Mouse (Mus musculus) lung, embryonic 15.5 days (tissue): ENCODE data around the gene Pnpla1. TPM values are rescaled to one million over a fixed set of nuclear protein-coding genes. Genes with fewer than 3 reads are reported as not detected.

Experiments used
- ATAC-seq: fragments of 200-750 bp; cut with Nextera tagmentation; 2 replicates; pipeline ENCODE4 v1.8.0; 2017; ENCODE audit warnings: moderate number of reproducible peaks, borderline replicate concordance; ENCODE audit not compliant: low FRiP score, low TSS enrichment; ENCODE audit errors: extremely low read depth
- H3K27ac ChIP-seq: fragments of 300-500 bp; sonication (generic); 2 replicates; pipeline ENCODE4 v1.5.1; 2015; ENCODE audit warnings: moderate library complexity, mild to moderate bottlenecking, inconsistent platforms
- H3K27me3 ChIP-seq: fragments of 300-500 bp; sonication (generic); 2 replicates; pipeline ENCODE4 v1.6.1; 2015; ENCODE audit warnings: inconsistent platforms
- H3K36me3 ChIP-seq: fragments of 300-500 bp; sonication (generic); 2 replicates; pipeline ENCODE4 v1.6.1; 2015; ENCODE audit warnings: inconsistent platforms
- H3K4me1 ChIP-seq: fragments of 300-500 bp; sonication (generic); 2 replicates; pipeline ENCODE4 v1.6.1; 2015; ENCODE audit warnings: inconsistent platforms
- H3K4me2 ChIP-seq: fragments of 300-500 bp; sonication (generic); 2 replicates; pipeline ENCODE4 v1.6.1; 2015; ENCODE audit warnings: inconsistent platforms, mild to moderate bottlenecking, moderate library complexity
- H3K4me3 ChIP-seq: fragments of 300-500 bp; sonication (generic); 2 replicates; pipeline ENCODE4 v1.5.1; 2015; ENCODE audit warnings: mild to moderate bottlenecking, inconsistent platforms
- H3K9ac ChIP-seq: fragments of 300-500 bp; sonication (generic); 2 replicates; pipeline ENCODE4 v1.6.1; 2015; ENCODE audit warnings: inconsistent platforms
- H3K9me3 ChIP-seq: fragments of 300-500 bp; sonication (generic); 2 replicates; pipeline ENCODE4 v1.6.1; 2016; ENCODE audit warnings: inconsistent platforms
- WGBS: fragments of 180-500 bp; shearing (Covaris S2); methylation state at CpG from one replicate; pipeline ENCODE4 v1.1.7; 2015; 5-methylcytosine and 5-hydroxymethylcytosine counted together
- polyA plus RNA-seq: library from polyadenylated mRNA; unstranded; fragments of >200 nt; fragmentation: Nextera tagmentation; extraction: Ambion mirVana; gene quantifications from 2 replicates; pipeline ENCODE4 v1.2.1, GENCODE M21; 2015

Gene Pnpla1
- polyA plus RNA-seq, 1 experiment from 2014 or later = not detected

- Histone ChIP-seq H3K9ac (no peak overlapping the region), H3K27me3 (no peaks in the 10 kb centered on the region), H3K9me3 (no peaks in the 10 kb centered on the region), H3K27ac (no peak overlapping the region), H3K4me2 (no peak overlapping the region), H3K36me3 (no peaks in the 10 kb centered on the region), H3K4me1 (no peaks in the 10 kb centered on the region), H3K4me3 (no peak overlapping the region)
- ATAC-seq = no peak
- WGBS = 92% methylated on average over 21 of the region's 21 CpGs
These were observed 37.1 kb downstream of the Pnpla1 start for GRCm38 (mm10) chr17:28895217-28895875.

GRCm38 (mm10) chr17:28896095-28896780, 38.0 kb downstream of the Pnpla1 start:
- no peaks in the 10 kb centered on the region for H3K27me3 ChIP-seq
- no peaks in the 10 kb centered on the region for H3K9me3 ChIP-seq
- no peak overlapping the region for H3K9ac ChIP-seq
- no peaks in the 10 kb centered on the region for H3K36me3 ChIP-seq
- no peaks in the 10 kb centered on the region for H3K4me1 ChIP-seq
- no peak overlapping the region for H3K4me3 ChIP-seq
- ATAC-seq = no peak
- no peak overlapping the region for H3K27ac ChIP-seq
- WGBS = 86% methylated on average over 11 of the region's 11 CpGs
- no peak overlapping the region for H3K4me2 ChIP-seq

GRCm38 (mm10) chr17:28897817-28898216, 39.6 kb downstream of the Pnpla1 start:
- Histone ChIP-seq H3K4me2 (no peak overlapping the region), H3K27ac (no peak overlapping the region), H3K9ac (no peak overlapping the region), H3K4me3 (no peak overlapping the region), H3K27me3 (no peaks in the 10 kb centered on the region), H3K9me3 (no peaks in the 10 kb centered on the region), H3K36me3 (no peaks in the 10 kb centered on the region), H3K4me1 (no peaks in the 10 kb centered on the region)
- 84% methylated on average over 5 of the region's 5 CpGs for WGBS
- ATAC-seq = no peak

GRCm38 (mm10) chr17:28898249-28898648, 40.0 kb downstream of the Pnpla1 start:
- 68% methylated on average over 5 of the region's 5 CpGs for WGBS
- H3K36me3 ChIP-seq = no peaks in the 10 kb centered on the region
- no peaks in the 10 kb centered on the region for H3K9me3 ChIP-seq
- no peak overlapping the region for H3K27ac ChIP-seq
- ATAC-seq = no peak
- H3K4me2 ChIP-seq = no peak overlapping the region
- no peak overlapping the region for H3K9ac ChIP-seq
- H3K27me3 ChIP-seq = no peaks in the 10 kb centered on the region
- H3K4me1 ChIP-seq = no peaks in the 10 kb centered on the region
- no peak overlapping the region for H3K4me3 ChIP-seq

- no peak for ATAC-seq
- H3K36me3 ChIP-seq = no peaks in the 10 kb centered on the region
- WGBS = 64% methylated on average over 19 of the region's 19 CpGs
- H3K27me3 ChIP-seq = no peaks in the 10 kb centered on the region
- no peak overlapping the region for H3K4me2 ChIP-seq
- no peaks in the 10 kb centered on the region for H3K4me1 ChIP-seq
- H3K4me3 ChIP-seq = no peak overlapping the region
- no peak overlapping the region for H3K9ac ChIP-seq
- no peak overlapping the region for H3K27ac ChIP-seq
- no peaks in the 10 kb centered on the region for H3K9me3 ChIP-seq
These were observed 41.2 kb downstream of the Pnpla1 start for GRCm38 (mm10) chr17:28899427-28899826.

- Histone ChIP-seq H3K27me3 (no peaks in the 10 kb centered on the region), H3K4me1 (no peaks in the 10 kb centered on the region), H3K36me3 (no peaks in the 10 kb centered on the region), H3K4me3 (no peak overlapping the region), H3K27ac (no peak overlapping the region), H3K9me3 (no peaks in the 10 kb centered on the region), H3K4me2 (no peak overlapping the region), H3K9ac (no peak overlapping the region)
- 58% methylated on average over 4 of the region's 4 CpGs for WGBS
- ATAC-seq = no peak
These were observed 43.3 kb downstream of the Pnpla1 start for GRCm38 (mm10) chr17:28901559-28901958.

- Histone ChIP-seq H3K4me3 (no peak overlapping the region), H3K9ac (no peak overlapping the region), H3K9me3 (no peaks in the 10 kb centered on the region), H3K27me3 (no peaks in the 10 kb centered on the region), H3K27ac (no peak overlapping the region), H3K4me2 (no peak overlapping the region), H3K36me3 (no peaks in the 10 kb centered on the region), H3K4me1 (peaks cover 7% of the 10 kb centered on the region; the same call in 1 of the 2 replicates)
- WGBS = 25% methylated on average over 23 of the region's 23 CpGs
- no peak for ATAC-seq
These were observed 46.5 kb downstream of the Pnpla1 start for GRCm38 (mm10) chr17:28904546-28905376.

GRCm38 (mm10) chr17:28905377-28905916, 47.2 kb downstream of the Pnpla1 start:
- Histone ChIP-seq H3K4me3 (no peak overlapping the region), H3K9me3 (no peaks in the 10 kb centered on the region), H3K27me3 (no peaks in the 10 kb centered on the region), H3K27ac (no peak overlapping the region), H3K4me1 (peaks cover 9% of the 10 kb centered on the region; the same call in 1 of the 2 replicates), H3K36me3 (no peaks in the 10 kb centered on the region), H3K4me2 (no peak overlapping the region), H3K9ac (no peak overlapping the region)
- no peak for ATAC-seq
- 65% methylated on average over 13 of the region's 13 CpGs for WGBS

- Histone ChIP-seq H3K9ac (no peak overlapping the region), H3K27ac (no peak overlapping the region), H3K4me3 (no peak overlapping the region), H3K36me3 (no peaks in the 10 kb centered on the region), H3K4me1 (peaks cover 9% of the 10 kb centered on the region; the same call in 1 of the 2 replicates), H3K4me2 (no peak overlapping the region), H3K9me3 (no peaks in the 10 kb centered on the region), H3K27me3 (no peaks in the 10 kb centered on the region)
- WGBS = 71% methylated on average over 7 of the region's 7 CpGs
- ATAC-seq = no peak
These were observed 49.7 kb downstream of the Pnpla1 start for GRCm38 (mm10) chr17:28907959-28908358.

GRCm38 (mm10) chr17:28909252-28909941, 51.2 kb downstream of the Pnpla1 start:
- H3K4me3 ChIP-seq = peak overlapping the region; percentile 19; the same call in 1 of the 2 replicates
- peaks cover 11% of the 10 kb centered on the region; the same call in 1 of the 2 replicates for H3K4me1 ChIP-seq
- ATAC-seq = no peak; the same call in 1 of the 2 replicates
- H3K4me2 ChIP-seq = peak overlapping the region; percentile 48
- no peak overlapping the region for H3K9ac ChIP-seq
- H3K27ac ChIP-seq = no peak overlapping the region
- H3K9me3 ChIP-seq = no peaks in the 10 kb centered on the region
- WGBS = 5% methylated on average over 29 of the region's 29 CpGs
- H3K27me3 ChIP-seq = no peaks in the 10 kb centered on the region
- no peaks in the 10 kb centered on the region for H3K36me3 ChIP-seq

GRCm38 (mm10) chr17:28910139-28910538, 51.9 kb downstream of the Pnpla1 start:
- 28% methylated on average over 7 of the region's 7 CpGs for WGBS
- Histone ChIP-seq H3K4me3 (no peak overlapping the region), H3K9ac (no peak overlapping the region), H3K4me1 (peaks cover 11% of the 10 kb centered on the region; the same call in 1 of the 2 replicates), H3K4me2 (no peak overlapping the region; the same call in 1 of the 2 replicates), H3K36me3 (no peaks in the 10 kb centered on the region), H3K27me3 (no peaks in the 10 kb centered on the region), H3K27ac (no peak overlapping the region), H3K9me3 (no peaks in the 10 kb centered on the region)
- ATAC-seq = no peak
